Mouse (Mus musculus) hematopoietic multipotent progenitor cell, adult 10-12 weeks (in vitro differentiated cells): ENCODE data around the gene C77080. TPM values are rescaled to one million over a fixed set of nuclear protein-coding genes. Genes with fewer than 3 reads are reported as not detected.

Source experiments
- polyA plus RNA-seq: library from polyadenylated mRNA; stranded (reverse); fragments of >175 nt; gene quantifications from 2 replicates; pipeline ENCODE4 v1.2.3, GENCODE M21; 2012; ENCODE audit warnings: low replicate concordance

C77080 gene
- 0.72 and 1.6 TPM in 2 replicates for polyA plus RNA-seq

GRCm38 (mm10) chr4:129261196-129261595, at the start of gene C77080:
Gene C77080, minus strand, starts transcription at chr4:129261404.

GRCm38 (mm10) chr4:129287472-129287981, 26.3 kb upstream of the C77080 start, which contains the start of gene Sync:
Gene Sync, plus strand, starts transcription at chr4:129287617.

GRCm38 (mm10) chr4:129189542-129190519, 71.4 kb downstream of the C77080 start, which contains the start of the genes S100pbp and Yars:
Gene S100pbp, minus strand, starts transcription at chr4:129189727.
Gene Yars, plus strand, starts transcription at chr4:129189760.

Other genes with a start within 250 kb of the C77080 start
- gene Rnf19b, start 203.1 kb downstream of the C77080 start, polyA plus RNA-seq = 103 and 178 TPM in 2 replicates
- gene Tmem54, start 155.9 kb downstream of the C77080 start, polyA plus RNA-seq = not detected in 2 replicates
- gene Hpca, start 139.4 kb downstream of the C77080 start, polyA plus RNA-seq = not detected in 2 replicates
- 0.15 and 0.46 TPM in 2 replicates for gene Fndc5, start 124.4 kb downstream of the C77080 start, polyA plus RNA-seq
- 4.2 and 5.2 TPM in 2 replicates for gene S100pbp, start 71.7 kb downstream of the C77080 start, polyA plus RNA-seq
- 11.6 and 15.9 TPM in 2 replicates for gene Yars, start 71.6 kb downstream of the C77080 start, polyA plus RNA-seq
- 0.04 TPM in 1 of 2 replicates, not detected in the other for gene Sync, start 26.2 kb upstream of the C77080 start, polyA plus RNA-seq
- 18.9 and 24.8 TPM in 2 replicates for gene Rbbp4, start 74.0 kb upstream of the C77080 start, polyA plus RNA-seq
- gene Zbtb8os, start 74.3 kb upstream of the C77080 start, polyA plus RNA-seq = 2.6 and 4.1 TPM in 2 replicates
- 1.7 and 4.1 TPM in 2 replicates for gene Zbtb8a, start 116.7 kb upstream of the C77080 start, polyA plus RNA-seq
- gene Zbtb8b, start 179.4 kb upstream of the C77080 start, polyA plus RNA-seq = not detected in 2 replicates
- gene Bsdc1, start 200.2 kb upstream of the C77080 start, polyA plus RNA-seq = 27.6 and 91.6 TPM in 2 replicates
- 0.17 TPM in 1 of 2 replicates, not detected in the other for gene Tssk3, start 229.6 kb upstream of the C77080 start, polyA plus RNA-seq
- 0.59 and 1.1 TPM in 2 replicates for gene Fam229a, start 229.8 kb upstream of the C77080 start, polyA plus RNA-seq